Mouse (Mus musculus): ENCODE results near the gene Tstd3.

GRCm38 (mm10) chr4:21755123-21755789, 11.8 kb downstream of the Tstd3 start:
- TF ChIP-seq CTCF (IDR thresholded peaks at IDR 0.05; ENCODE audit: control insufficient read depth, insufficient read depth, insufficient read length) = no peak
- TF ChIP-seq MAX (IDR thresholded peaks at IDR 0.05) = no peak
- TF ChIP-seq MYOD1 (IDR thresholded peaks at IDR 0.05; ENCODE audit: control insufficient read depth, insufficient read length, low read depth) = no peak
